Mouse (Mus musculus): ENCODE data around the gene Ccl28. TPM values are rescaled to one million over a fixed set of nuclear protein-coding genes. Genes with fewer than 3 reads are reported as not detected.
"Not testable (repeated sequence)": the region's sequence is repeated elsewhere in the genome, so short reads cannot be mapped to it uniquely, and the experiment has no call there.

The Ccl28 gene
- polyA plus RNA-seq, 1 experiment from 2014 or later: 0.15 TPM

- Histone ChIP-seq H3K4me2 (no peak overlapping the region), H3K27ac (no peak overlapping the region), H3K9me3 (no peaks in the 10 kb centered on the region), H3K36me3 (no peaks in the 10 kb centered on the region), H3K4me1 (replicated peaks) (no peaks in the 10 kb centered on the region), H3K4me3 (replicated peaks) (no peak overlapping the region), H3K9ac (replicated peaks) (no peak overlapping the region), H3K27me3 (no peaks in the 10 kb centered on the region)
- no peak for ATAC-seq (ENCODE audit: insufficient number of reproducible peaks, insufficient read depth, low FRiP score, low TSS enrichment, low read depth)
- WGBS: 74% methylated on average over 15 of the region's 15 CpGs
Observed at GRCm38 (mm10) chr13:119648891-119649698, 25.5 kb downstream of the Ccl28 start.

- H3K9ac ChIP-seq (replicated peaks): no peak overlapping the region
- H3K36me3 ChIP-seq: no peaks in the 10 kb centered on the region
- no peak overlapping the region for H3K27ac ChIP-seq
- 82% methylated on average over 1 of the region's 1 CpGs for WGBS
- no peaks in the 10 kb centered on the region for H3K9me3 ChIP-seq
- no peak overlapping the region for H3K4me3 ChIP-seq (replicated peaks)
- H3K4me2 ChIP-seq: no peak overlapping the region
- ATAC-seq (ENCODE audit: insufficient number of reproducible peaks, insufficient read depth, low FRiP score, low TSS enrichment, low read depth): no peak
- no peaks in the 10 kb centered on the region for H3K27me3 ChIP-seq
- no peaks in the 10 kb centered on the region for H3K4me1 ChIP-seq (replicated peaks)
Observed at GRCm38 (mm10) chr13:119649699-119650046, 26.1 kb downstream of the Ccl28 start.

- 91% methylated on average over 2 of the region's 2 CpGs for WGBS
- H3K4me1 ChIP-seq (replicated peaks): no peaks in the 10 kb centered on the region
- no peak overlapping the region for H3K27ac ChIP-seq
- H3K4me2 ChIP-seq: no peak overlapping the region
- H3K27me3 ChIP-seq: no peaks in the 10 kb centered on the region
- H3K9ac ChIP-seq (replicated peaks): no peak overlapping the region
- H3K36me3 ChIP-seq: no peaks in the 10 kb centered on the region
- H3K4me3 ChIP-seq (replicated peaks): no peak overlapping the region
- H3K9me3 ChIP-seq: no peaks in the 10 kb centered on the region
- no peak for ATAC-seq (ENCODE audit: insufficient number of reproducible peaks, insufficient read depth, low FRiP score, low TSS enrichment, low read depth)
Observed at GRCm38 (mm10) chr13:119654734-119655133, 31.1 kb downstream of the Ccl28 start.

GRCm38 (mm10) chr13:119656246-119656645 lies 32.6 kb downstream of the Ccl28 start:
- Histone ChIP-seq H3K4me1 (replicated peaks) (no peaks in the 10 kb centered on the region), H3K27ac (no peak overlapping the region), H3K4me2 (no peak overlapping the region), H3K36me3 (no peaks in the 10 kb centered on the region), H3K27me3 (no peaks in the 10 kb centered on the region), H3K4me3 (replicated peaks) (no peak overlapping the region), H3K9ac (replicated peaks) (no peak overlapping the region), H3K9me3 (no peaks in the 10 kb centered on the region)
- no peak for ATAC-seq (ENCODE audit: insufficient number of reproducible peaks, insufficient read depth, low FRiP score, low TSS enrichment, low read depth)
- 84% methylated on average over 2 of the region's 2 CpGs for WGBS

- Histone ChIP-seq H3K27ac (no peak overlapping the region), H3K4me3 (replicated peaks) (no peak overlapping the region), H3K27me3 (no peaks in the 10 kb centered on the region), H3K9me3 (no peaks in the 10 kb centered on the region), H3K4me1 (replicated peaks) (no peaks in the 10 kb centered on the region), H3K36me3 (no peaks in the 10 kb centered on the region), H3K4me2 (no peak overlapping the region), H3K9ac (replicated peaks) (no peak overlapping the region)
- ATAC-seq (ENCODE audit: insufficient number of reproducible peaks, insufficient read depth, low FRiP score, low TSS enrichment, low read depth): no peak
- WGBS: 57% methylated on average over 6 of the region's 6 CpGs
Observed at GRCm38 (mm10) chr13:119656846-119657416, 33.3 kb downstream of the Ccl28 start.

- not testable (repeated sequence) for H3K4me1 ChIP-seq (replicated peaks); H3K27me3 ChIP-seq; H3K36me3 ChIP-seq; H3K9ac ChIP-seq (replicated peaks); H3K9me3 ChIP-seq; H3K27ac ChIP-seq; H3K4me3 ChIP-seq (replicated peaks); H3K4me2 ChIP-seq; ATAC-seq (ENCODE audit: insufficient number of reproducible peaks, insufficient read depth, low FRiP score, low TSS enrichment, low read depth)
- 72% methylated on average over 7 of the region's 9 CpGs for WGBS
Observed at GRCm38 (mm10) chr13:119661420-119661819, 37.8 kb downstream of the Ccl28 start.

GRCm38 (mm10) chr13:119678794-119679193 lies 55.2 kb downstream of the Ccl28 start:
- H3K4me2 ChIP-seq: no peak overlapping the region
- 41% methylated on average over 8 of the region's 8 CpGs for WGBS
- H3K4me1 ChIP-seq (replicated peaks): peaks cover 8% of the 10 kb centered on the region; the same call in 1 of the 2 replicates
- no peak for ATAC-seq (ENCODE audit: insufficient number of reproducible peaks, insufficient read depth, low FRiP score, low TSS enrichment, low read depth)
- H3K4me3 ChIP-seq (replicated peaks): no peak overlapping the region
- no peak overlapping the region for H3K9ac ChIP-seq (replicated peaks)
- no peaks in the 10 kb centered on the region for H3K27me3 ChIP-seq
- H3K36me3 ChIP-seq: no peaks in the 10 kb centered on the region
- H3K9me3 ChIP-seq: no peaks in the 10 kb centered on the region
- peak overlapping the region; percentile 5; the same call in 1 of the 2 replicates for H3K27ac ChIP-seq

- Histone ChIP-seq H3K9me3 (no peaks in the 10 kb centered on the region), H3K27ac (no peak overlapping the region), H3K36me3 (no peaks in the 10 kb centered on the region), H3K4me3 (replicated peaks) (no peak overlapping the region), H3K4me2 (no peak overlapping the region), H3K27me3 (no peaks in the 10 kb centered on the region), H3K4me1 (replicated peaks) (peaks cover 13% of the 10 kb centered on the region), H3K9ac (replicated peaks) (no peak overlapping the region)
- 70% methylated on average over 2 of the region's 2 CpGs for WGBS
- ATAC-seq (ENCODE audit: insufficient number of reproducible peaks, insufficient read depth, low FRiP score, low TSS enrichment, low read depth): no peak
Observed at GRCm38 (mm10) chr13:119679721-119680120, 56.1 kb downstream of the Ccl28 start.

GRCm38 (mm10) chr13:119681161-119681560 lies 57.5 kb downstream of the Ccl28 start:
- peaks cover 13% of the 10 kb centered on the region for H3K4me1 ChIP-seq (replicated peaks)
- H3K9ac ChIP-seq (replicated peaks): no peak overlapping the region
- H3K27me3 ChIP-seq: no peaks in the 10 kb centered on the region
- H3K9me3 ChIP-seq: no peaks in the 10 kb centered on the region
- no peaks in the 10 kb centered on the region for H3K36me3 ChIP-seq
- 75% methylated on average over 3 of the region's 3 CpGs for WGBS
- H3K4me3 ChIP-seq (replicated peaks): no peak overlapping the region
- no peak overlapping the region for H3K4me2 ChIP-seq
- no peak for ATAC-seq (ENCODE audit: insufficient number of reproducible peaks, insufficient read depth, low FRiP score, low TSS enrichment, low read depth)
- no peak overlapping the region for H3K27ac ChIP-seq

GRCm38 (mm10) chr13:119684416-119685177 lies 61.0 kb downstream of the Ccl28 start:
- H3K9ac ChIP-seq (replicated peaks): no peak overlapping the region
- 50% methylated on average over 11 of the region's 11 CpGs for WGBS

GRCm38 (mm10) chr13:119689709-119690038 lies 66.1 kb downstream of the Ccl28 start:
- H3K4me3 ChIP-seq (replicated peaks): peak overlapping the region; percentile 94
- peaks cover 25% of the 10 kb centered on the region for H3K4me1 ChIP-seq (replicated peaks)
- no peak overlapping the region for H3K27ac ChIP-seq
- WGBS: 11% methylated on average over 5 of the region's 5 CpGs
- H3K9me3 ChIP-seq: no peaks in the 10 kb centered on the region
- H3K36me3 ChIP-seq: 0 out of 2 replicates have a peak, but pooled peaks cover 4% of the 10 kb centered on the region
- ATAC-seq (ENCODE audit: insufficient number of reproducible peaks, insufficient read depth, low FRiP score, low TSS enrichment, low read depth): no peak
- H3K9ac ChIP-seq (replicated peaks): no peak overlapping the region
- no peaks in the 10 kb centered on the region for H3K27me3 ChIP-seq
- H3K4me2 ChIP-seq: peak overlapping the region; percentile 81

More at GRCm38 (mm10) chr13:119684416-119685177, 61.0 kb downstream of the Ccl28 start:
- no peak for ATAC-seq (ENCODE audit: insufficient number of reproducible peaks, insufficient read depth, low FRiP score, low TSS enrichment, low read depth)
- Histone ChIP-seq H3K4me2 (no peak overlapping the region), H3K9me3 (no peaks in the 10 kb centered on the region), H3K36me3 (no peaks in the 10 kb centered on the region), H3K4me1 (replicated peaks) (peaks cover 11% of the 10 kb centered on the region; the same call in 1 of the 2 replicates), H3K4me3 (replicated peaks) (no peak overlapping the region), H3K27me3 (no peaks in the 10 kb centered on the region), H3K27ac (no peak overlapping the region)
